Mouse (Mus musculus) 3T3-L1 (cell line): ENCODE measurements around the gene Gfy.

Experiments used
- DNase-seq: peaks from one replicate; pipeline ENCODE4 v3.0.0-alpha.2; 2015; ENCODE audit warnings: low read depth, low spot score

The Gfy gene

DNA sequence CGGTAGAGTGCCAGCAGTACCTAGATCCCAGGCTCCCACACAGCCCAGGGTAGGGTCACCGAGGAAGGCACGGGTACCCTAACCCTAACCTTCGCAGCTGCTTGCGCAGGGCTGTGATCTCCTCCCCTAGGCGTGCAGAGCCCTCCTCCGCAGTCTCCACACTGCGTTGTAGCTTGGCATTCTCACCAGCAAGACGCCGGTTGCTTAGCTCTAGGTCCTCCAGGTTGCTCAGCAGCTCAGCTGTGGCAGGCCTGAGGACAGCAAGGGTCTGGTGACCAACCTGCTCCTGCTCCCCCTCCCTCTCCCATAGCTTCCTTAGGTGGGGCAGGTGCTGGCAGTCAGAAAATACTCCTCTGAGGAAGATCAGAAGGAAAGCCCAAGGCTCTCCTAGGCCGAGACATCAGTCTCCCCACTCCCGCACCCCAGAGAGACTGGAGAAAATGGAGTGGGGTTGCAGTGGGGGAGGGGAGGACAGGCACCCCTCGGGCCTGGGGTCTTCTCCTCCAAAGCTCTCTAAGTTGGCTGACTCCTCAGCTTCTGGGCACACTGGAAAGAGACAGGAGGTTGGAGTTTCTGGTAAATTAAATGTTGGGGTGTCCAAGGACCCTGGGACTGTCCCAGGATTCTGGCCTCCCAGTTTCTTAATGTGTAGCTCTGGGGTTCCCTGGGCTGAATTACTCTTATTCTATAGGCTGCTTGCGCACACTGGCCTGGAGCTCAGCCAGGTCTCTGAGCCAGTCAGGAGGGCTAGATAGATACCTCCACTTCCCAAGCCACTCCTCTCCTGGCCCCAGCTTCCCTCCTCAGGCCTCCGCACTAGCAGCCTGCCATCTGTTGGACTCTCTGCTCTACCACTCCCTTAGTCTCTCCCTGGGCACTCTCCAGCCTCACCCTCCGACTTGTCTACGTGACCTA is 14.8 kb upstream of the Gfy start:
- DNase-seq, result no peak

DNA sequence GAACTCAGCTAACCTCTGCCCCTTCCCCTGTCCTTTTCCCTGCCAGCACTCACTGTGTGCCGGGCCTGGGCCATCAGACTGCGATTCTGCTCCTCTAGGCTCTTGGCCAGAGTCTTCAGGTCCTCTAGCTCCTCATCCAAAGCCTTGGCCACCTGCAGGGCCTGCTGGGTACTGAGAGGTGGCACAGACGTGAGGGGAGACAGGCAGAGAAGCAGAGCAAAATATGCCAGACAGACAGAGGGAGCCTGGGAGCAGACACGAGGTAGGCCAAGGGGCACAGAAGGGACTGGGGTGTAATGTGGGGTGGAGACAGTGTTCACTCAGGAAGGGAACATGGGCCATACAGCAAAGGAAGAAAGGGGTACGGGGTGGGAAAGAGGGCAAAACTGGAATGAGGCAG is 14.0 kb upstream of the Gfy start:
- DNase-seq, result peak; percentile 12

DNA sequence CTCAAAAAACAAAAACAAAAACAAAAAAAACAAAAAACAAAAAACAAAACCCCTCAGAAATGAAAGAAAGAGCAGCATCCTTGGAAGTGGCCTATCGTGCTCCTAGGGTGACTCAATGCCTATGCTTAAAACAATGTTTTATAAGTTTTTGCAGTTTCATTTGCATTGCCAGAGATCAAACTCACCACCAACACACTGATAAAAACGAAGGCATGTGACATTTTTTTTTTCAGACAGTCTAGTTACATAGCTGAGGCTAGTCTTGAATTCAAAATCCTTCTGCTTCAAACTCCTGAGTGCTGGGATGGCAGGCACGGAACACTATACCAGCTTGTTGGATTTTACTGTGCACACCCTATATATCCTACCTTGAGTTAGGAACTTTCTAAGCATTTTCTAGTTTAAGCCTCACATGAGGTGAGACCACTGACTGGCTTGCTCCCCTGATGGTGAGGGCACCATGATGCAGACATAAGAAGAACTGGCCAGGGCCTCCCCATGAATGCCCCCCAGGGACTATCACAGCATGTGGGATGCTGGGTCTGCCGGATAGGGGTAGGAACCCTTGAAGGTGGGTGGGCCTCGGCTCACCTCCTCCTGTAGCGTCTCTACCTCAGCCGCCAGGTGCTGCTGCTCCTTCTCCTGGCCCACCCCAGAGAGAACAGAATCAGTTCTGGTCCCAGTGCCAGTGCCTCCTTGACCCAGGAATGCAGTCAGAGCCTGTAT is 13.4 kb upstream of the Gfy start:
- no peak for DNase-seq

DNA sequence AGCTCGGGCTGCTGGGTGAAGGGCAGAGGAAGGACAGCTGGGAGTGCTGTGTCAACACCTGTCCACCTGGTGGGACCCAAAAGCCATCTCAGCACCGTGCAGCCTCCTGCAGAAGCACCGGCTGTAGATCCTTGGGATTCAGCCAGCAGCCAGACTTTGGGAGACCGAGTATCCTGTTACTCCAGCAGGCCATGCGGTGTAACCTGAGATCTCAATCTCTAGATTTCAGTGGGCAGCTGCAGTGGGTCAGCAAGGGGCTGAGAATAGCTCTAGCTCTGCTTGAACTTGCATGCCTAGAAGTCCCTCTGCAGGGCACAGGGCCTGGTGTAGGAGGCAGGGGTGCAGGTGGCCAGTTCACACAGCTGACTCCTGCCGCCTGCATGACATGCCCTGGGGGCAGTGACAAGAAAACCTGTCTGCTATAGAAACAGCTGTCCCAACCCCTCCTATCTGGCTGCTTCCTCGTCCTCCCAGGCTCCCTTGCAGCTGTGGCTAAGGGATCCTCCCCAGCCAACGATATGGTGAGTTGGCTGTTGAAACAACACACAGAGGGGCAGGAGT is 12.5 kb upstream of the Gfy start:
- DNase-seq, result peak; percentile 61

DNA sequence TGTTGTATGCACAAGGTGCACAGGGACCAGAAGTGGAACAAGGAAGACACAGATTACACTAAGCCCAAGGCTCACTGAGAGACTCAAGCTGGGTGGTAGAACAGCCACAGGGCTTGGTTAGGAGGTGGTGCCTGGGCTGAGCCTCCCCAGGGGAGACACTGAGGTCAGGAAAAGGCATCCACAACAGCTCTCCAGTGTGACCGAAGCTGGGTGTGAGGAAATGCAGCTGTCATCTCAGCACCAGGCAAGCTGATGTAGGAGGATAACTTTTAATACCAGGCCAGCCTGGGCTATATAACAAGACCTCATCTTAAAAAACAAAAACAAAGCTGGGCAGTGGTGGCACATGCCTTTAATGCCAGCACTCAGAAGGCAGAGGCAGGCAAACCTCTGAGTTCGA is 11.8 kb upstream of the Gfy start:
- DNase-seq, result no peak

DNA sequence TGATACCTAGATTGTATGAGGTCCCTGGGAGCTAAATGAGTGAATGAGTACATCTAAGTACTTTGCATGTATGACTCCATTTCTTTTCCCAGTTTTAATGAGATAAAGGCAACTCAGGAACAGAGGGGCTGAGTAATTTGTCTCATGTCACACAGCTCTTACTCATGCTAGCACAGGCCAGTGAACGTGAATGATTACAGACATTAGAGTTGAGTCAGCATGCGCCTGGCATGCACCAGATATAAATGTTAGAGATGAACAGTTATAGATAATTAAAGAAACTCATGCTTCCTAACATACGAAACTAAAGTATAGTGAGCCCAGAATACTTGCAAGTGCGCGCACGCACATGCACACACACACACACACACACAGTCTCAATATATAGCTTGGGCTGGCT is 10.8 kb upstream of the Gfy start:
- DNase-seq, result no peak

DNA sequence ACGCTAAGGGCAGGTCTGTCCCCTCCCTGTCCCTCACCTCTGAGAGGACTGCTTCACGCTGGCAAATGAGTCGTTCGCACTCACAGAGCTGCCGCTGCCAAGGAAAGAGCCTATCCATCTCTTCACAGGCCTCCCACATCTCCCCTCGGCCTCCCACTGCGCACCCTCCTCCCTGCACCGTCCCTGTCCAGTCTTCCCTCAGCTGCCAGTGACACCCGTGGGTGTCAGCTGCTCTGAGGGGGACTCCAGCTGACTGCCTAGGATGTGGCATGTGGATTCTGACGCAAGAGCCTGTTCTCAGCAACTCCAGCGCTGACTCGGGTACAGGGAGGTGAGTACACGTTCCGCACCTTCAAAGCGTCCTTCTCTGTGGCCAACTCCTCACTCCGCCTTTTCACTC is 10.2 kb upstream of the Gfy start:
- no peak for DNase-seq

DNA sequence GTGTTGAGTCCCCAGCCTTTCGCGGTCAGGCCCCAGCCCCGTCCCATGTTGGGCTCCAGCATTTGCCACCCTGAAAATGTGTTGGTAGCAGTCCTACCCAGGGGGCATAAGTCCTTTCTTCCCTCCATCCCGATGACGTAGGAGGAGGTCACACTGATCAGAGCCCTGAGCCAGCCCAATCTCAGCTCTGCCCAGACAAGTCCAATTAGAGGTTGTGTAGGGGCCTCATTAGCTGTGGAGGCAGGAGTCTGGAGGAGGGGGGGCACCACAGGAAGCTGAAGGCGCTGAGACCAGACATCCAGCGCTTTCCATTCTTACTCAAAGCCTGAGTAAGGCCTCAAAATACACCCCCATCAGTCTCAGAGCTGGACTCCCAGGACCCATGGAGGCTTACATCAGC is 6.6 kb upstream of the Gfy start:
- no peak for DNase-seq

DNA sequence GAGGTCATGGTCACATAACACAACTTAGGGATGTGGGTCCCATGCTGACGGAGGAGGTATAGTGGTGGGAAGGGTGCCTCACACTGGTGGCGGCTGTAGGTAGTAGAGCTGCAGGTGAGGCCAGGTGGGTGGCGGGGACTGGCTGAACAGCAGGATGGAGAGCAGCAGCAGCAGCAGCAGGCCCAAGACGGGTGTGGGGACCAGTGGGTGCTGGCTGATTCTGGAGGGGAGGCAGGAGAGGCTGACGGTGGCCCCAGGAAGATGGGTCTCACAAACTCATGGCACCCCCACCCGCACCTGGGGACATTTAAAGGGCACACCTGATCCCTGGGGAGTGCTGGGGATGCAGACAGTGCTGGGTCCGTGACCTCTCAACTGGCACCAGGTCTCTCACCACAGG is 4.3 kb upstream of the Gfy start:
- no peak for DNase-seq

DNA sequence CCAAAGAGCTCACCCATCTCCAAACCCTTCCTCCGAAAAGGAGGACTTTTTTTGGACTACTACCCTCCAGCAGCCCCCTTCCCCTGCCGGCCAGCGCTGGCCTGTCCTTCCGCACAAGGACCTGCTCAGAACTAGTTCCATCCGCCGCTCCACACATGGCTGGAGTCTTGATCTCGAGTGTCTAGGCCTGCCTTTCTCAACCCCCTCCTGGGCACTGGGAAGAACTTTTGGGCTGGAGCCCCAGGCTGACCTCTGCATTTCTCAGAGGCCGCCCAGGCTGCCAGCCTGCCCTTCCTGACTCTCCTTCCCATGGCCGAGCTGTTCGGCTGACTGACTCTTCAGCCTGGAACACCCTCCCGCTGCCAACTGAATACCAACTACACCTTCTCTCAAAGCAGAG is 3.2 kb upstream of the Gfy start:
- no peak for DNase-seq

DNA sequence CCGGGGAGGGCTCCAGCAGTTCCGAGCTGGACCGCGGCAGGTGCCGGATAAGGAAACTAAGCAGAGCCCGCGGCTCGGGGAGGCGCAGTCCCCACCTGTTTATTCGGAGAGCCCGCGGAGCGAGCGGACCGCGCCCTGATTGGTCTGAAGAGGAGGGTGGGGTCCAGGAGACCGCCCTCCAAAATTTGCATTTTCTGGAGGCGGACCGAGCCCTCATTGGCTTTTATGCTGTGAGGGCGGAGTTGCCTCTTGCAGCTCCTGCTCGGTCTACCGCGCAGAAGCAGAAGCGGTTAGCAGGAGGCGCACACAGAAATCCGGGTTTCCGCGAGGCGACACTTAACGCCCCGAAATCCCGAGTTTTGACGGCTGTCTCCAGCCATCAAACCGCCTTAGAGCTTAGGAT is 2.8 kb upstream of the Gfy start:
- no peak for DNase-seq

DNA sequence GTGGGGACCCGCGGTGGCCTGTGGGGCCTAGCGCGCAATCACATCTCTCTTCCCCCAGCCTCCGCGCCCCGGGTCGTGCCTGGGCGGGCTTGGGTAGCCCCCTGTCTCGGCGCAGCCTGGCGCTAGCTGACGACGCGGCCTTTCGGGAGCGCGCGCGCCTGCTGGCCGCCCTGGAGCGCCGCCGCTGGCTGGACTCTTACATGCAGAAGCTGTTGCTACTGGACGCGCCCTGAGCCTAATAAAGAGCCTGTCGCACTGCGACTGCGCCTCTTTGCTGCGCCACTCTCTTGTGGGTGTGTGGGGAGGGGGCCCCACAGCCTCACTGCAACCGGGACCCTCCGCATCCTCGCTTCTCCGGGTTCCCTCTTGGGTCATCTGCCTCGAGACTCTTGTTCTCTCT is 2.2 kb upstream of the Gfy start:
- no peak for DNase-seq

DNA sequence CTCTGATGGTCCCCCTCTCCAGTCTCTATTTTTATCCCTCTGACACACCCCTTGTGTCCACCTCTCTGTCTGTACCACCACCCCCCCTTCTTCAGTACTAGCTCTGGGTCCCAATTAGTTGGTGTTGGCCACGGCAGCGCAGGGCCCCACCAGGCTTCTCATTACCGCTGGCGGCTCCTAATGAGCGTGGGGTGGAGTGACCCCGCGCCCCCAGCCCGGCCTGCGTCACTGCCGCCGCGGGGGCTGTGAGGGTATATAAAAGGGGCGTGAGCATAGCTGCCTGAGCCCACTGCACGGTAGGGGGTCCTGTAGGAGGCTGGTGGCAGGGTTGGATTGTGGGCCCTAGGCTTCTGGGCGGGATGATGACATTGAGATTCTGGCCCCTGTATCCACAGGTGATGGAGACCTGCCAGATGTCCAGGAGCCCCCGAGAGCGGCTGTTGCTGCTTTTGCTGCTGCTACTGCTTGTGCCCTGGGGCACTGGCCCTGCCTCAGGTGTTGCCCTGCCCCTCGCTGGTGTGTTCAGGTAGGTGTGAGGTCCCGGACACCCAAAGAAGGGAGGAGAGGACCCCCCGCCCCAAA is 1.6 kb upstream of the Gfy start, which contains the start of gene Pth2:
Gene Pth2 (plus strand): TSS at position 100 of the 582 bp plus-strand sequence.
- DNase-seq, result no peak

DNA sequence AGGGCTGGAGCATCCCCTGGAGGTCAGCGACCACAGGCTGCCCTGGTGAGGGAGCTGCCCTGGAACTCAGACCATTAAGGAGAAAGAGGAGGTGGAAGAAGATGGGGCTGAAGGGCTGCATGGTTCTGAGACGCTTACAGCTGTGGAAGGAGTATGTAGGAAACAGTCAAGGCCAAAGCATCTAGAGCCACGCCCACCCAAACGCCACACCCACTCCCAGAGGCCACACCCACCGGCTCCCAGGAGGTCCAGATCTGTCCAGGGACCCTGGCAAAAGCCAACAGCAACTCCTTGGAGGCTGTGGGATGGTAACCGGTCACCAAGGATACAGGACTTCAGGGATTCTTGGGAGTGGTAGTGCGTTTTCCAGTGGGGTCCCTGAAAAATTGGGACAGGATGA is 819 bp downstream of the Gfy start:
- no peak for DNase-seq

DNA sequence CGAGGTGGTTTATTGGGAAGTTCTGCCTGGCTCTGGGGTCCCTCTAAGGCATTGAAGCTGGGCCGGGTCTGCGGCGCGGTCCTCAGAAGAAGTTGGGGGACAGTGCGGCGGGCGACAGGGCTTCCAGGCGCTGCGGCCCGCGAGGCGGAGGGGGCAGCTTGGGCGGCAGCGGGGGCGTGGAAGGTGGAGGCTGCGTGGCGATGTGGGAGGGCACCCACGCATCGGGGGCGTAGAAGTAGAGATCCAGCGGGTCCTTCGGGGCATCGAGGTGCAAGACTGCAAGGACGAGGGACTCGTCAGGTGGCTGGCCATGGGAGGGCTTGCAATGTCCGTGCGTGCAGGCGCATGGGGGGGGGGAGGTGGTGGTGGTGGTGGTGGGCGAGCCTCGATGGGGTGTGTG is 3.0 kb downstream of the Gfy start:
- no peak for DNase-seq

DNA sequence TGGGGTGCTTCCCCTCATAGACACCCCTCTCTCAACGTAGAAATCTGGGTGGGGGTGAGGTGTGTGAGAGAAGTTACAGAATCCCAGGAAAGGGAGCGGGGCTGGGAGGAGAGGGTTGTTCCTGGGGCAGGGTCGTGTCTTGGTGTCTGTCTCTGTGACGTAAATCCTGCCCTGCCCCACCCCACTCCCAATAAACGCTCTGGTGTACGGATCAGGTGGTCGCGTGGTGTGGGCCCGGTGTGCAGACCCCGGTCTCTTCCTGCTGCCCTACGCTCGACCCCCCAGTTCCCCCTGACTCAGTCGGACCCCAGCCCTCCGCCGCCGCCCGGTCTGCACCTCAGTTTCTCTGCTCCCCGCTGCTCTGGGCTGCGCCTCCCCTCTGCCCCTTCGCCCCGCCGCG is 3.4 kb downstream of the Gfy start:
- no peak for DNase-seq

DNA sequence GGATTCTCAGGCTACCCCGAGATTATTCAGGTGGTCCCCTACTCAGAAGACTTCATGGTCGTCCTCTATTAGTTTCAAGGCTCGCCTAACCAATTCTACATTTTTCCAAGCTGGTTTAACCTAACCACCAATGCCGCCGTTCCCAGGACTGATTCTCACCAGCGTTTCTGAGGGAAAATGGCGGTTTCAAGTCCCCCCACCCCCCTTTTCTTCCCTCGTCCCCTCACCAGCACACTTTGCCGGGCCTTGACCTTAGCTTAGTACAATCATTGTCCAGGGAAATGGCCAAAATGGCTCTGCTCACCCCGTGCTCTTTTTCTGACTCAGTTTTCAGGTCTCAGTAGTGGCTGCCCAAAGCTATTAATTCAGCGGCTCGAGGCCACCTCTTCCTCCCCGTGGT is 4.0 kb downstream of the Gfy start:
- no peak for DNase-seq

DNA sequence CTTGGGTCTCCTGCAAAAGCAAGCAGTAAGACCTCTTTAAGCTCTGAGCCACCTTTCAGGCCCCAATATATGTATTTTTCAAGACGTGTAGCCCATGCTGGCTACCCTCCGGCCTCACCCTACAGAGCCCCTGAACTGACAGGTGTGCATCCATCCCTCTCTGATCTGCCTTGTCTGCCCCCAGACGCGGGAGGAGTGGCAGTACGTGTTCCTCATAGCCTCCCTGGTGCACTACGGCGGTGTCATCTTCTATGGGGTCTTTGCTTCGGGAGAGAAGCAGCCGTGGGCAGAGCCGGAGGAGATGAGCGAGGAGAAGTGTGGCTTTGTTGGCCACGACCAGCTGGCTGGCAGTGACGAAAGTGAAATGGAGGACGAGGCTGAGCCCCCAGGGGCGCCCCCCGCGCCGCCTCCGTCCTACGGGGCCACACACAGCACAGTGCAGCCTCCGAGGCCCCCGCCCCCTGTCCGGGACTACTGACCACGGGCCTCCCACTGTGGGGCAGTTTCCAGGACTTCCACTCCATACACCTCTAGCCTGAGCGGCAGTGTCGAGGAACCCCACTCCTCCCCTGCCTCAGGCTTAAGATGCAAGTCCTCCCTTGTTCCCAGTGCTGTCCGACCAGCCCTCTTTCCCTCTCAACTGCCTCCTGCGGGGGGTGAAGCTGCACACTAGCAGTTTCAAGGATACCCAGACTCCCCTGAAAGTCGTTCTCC is 4.6 kb downstream of the Gfy start:
- DNase-seq, result no peak

DNA sequence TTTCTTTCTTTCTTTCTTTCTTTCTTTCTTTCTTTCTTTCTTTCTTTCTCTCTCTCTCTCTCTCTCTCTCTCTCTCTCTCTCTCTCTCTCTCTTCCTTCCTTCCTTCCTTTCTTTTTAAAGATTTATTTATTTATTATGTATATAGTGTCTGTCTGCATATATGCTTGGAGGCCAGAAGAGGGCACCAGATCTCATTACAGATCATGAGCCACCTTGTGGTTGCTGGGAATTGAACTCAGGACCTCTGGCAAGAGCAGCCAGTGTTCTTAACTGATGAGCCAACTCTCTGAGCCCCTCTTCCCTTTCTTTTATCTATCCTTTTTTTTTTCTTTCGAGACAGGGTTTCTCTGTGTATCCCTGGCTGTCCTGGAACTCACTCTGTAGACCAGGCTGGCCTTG is 5.6 kb downstream of the Gfy start:
- peak; percentile 61 for DNase-seq

DNA sequence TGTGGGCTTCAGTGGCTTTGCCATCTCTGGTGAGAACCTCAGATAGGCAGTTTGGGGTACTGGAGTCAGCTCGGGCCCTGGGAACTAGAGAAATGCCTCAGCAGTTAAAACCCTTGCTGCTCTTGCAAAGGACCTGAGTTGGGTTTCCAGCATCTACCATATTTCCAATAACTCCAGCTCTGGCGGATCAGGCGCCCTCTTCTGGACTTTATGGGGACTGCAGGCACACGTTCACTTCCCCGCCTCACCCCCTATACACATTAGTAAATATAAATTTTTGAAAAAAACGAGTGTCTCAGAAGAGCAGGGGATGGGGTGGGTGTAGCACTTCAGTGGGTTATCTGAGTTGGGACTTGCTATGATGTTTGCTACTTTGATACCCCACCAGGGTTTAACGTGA is 6.4 kb downstream of the Gfy start:
- peak; percentile 32 for DNase-seq

DNA sequence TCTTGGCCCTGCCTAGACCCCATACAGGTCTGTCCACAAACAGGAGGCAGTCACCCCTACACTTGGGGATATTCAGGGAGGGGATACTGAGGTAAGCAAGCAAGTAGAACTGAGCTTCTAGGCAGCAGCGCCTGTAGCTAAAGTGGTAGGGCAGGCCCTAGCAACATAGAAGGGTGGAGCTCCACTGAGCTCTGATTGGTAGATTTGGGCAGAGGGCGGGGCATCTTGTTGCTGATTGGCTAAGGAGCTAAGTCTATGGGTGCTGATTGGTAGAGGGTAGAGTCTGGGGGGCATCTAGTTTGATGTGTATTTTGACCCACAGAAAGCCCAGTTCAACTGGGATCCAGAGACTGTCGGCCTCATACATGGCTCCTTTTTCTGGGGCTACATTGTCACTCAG is 9.9 kb downstream of the Gfy start:
- no peak for DNase-seq

DNA sequence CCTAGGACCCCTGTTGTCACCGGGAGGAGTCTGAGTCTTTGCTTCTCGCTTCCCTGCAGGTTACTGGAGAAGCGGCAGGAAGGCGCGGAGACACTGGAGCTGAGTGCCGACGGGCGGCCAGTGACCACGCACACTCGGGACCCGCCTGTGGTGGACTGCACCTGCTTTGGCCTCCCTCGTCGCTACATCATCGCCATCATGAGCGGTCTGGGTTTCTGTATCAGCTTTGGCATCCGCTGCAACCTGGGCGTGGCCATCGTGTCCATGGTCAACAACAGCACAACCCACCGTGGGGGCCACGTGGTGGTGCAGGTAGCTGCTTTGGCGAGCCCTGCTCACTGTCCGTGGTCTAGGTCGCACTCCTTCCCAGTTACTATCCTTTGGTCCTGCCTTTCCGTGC is 10.7 kb downstream of the Gfy start:
- no peak for DNase-seq
